Mouse (Mus musculus) stomach, embryonic 14.5 days (tissue): ENCODE results near the gene Ndufs6. TPM values are rescaled to one million over a fixed set of nuclear protein-coding genes. Genes with fewer than 3 reads are reported as not detected.

ENCODE experiments used
- ATAC-seq: fragments of 200-750 bp; cut with Nextera tagmentation; 2 replicates; pipeline ENCODE4 v1.8.0; 2017; ENCODE audit warnings: low read depth, moderate TSS enrichment; ENCODE audit not compliant: insufficient number of reproducible peaks, insufficient read depth, low FRiP score
- H3K27ac ChIP-seq: fragments of 300-500 bp; sonication (generic); 2 replicates; pipeline ENCODE4 v1.5.1; 2014; ENCODE audit warnings: mild to moderate bottlenecking, low read length, moderate library complexity, mixed read lengths
- H3K27me3 ChIP-seq: fragments of 300-500 bp; sonication (generic); 2 replicates; pipeline ENCODE4 v1.6.1; 2014; ENCODE audit warnings: low read length, control low read depth, mixed read lengths; ENCODE audit not compliant: control insufficient read depth, insufficient read depth
- H3K36me3 ChIP-seq: fragments of 300-500 bp; sonication (generic); 2 replicates; pipeline ENCODE4 v1.6.1; 2014; ENCODE audit warnings: mild to moderate bottlenecking, control low read depth, low read length, moderate library complexity, mixed read lengths; ENCODE audit not compliant: control insufficient read depth, insufficient read depth
- H3K4me1 ChIP-seq: fragments of 300-500 bp; sonication (generic); 2 replicates; pipeline ENCODE4 v1.6.1; 2014; ENCODE audit warnings: low read length, control low read depth, mixed read lengths; ENCODE audit not compliant: control insufficient read depth, insufficient read depth
- H3K4me2 ChIP-seq: fragments of 300-500 bp; sonication (generic); replicated peaks from 2 replicates; pipeline ENCODE4 v1.6.1; 2014; ENCODE audit warnings: low read depth, low read length, control low read depth
- H3K4me3 ChIP-seq: fragments of 300-500 bp; sonication (generic); 2 replicates; pipeline ENCODE4 v1.5.1; 2014; ENCODE audit warnings: low read depth, low read length, control low read depth
- H3K9ac ChIP-seq: fragments of 300-500 bp; sonication (generic); replicated peaks from 2 replicates; pipeline ENCODE4 v1.6.1; 2014; ENCODE audit warnings: low read depth, mild to moderate bottlenecking, control low read depth, low read length, moderate library complexity, mixed read lengths
- H3K9me3 ChIP-seq: fragments of 300-500 bp; sonication (generic); 2 replicates; pipeline ENCODE4 v1.6.1; 2016; ENCODE audit warnings: low read depth, low read length, control low read depth; ENCODE audit not compliant: control insufficient read depth
- WGBS: fragments of 180-500 bp; shearing (Covaris S2); extraction: QIAGEN DNeasy Blood & Tissue Kit; methylation state at CpG from one replicate; pipeline ENCODE4 v1.1.7; 2014; 5-methylcytosine and 5-hydroxymethylcytosine counted together
- polyA plus RNA-seq: library from polyadenylated mRNA; unstranded; fragments of >200 nt; fragmentation: Nextera tagmentation; extraction: Ambion mirVana; gene quantifications from 2 replicates; pipeline ENCODE4 v1.2.1, GENCODE M21; 2014

The Ndufs6 gene
- polyA plus RNA-seq, 1 experiment from 2014 or later = 364 TPM

GRCm38 (mm10) chr13:73347922-73348650 is 19.7 kb upstream of the Ndufs6 start:
- no peak for ATAC-seq
- Histone ChIP-seq H3K4me1 (no peaks in the 10 kb centered on the region), H3K27ac (no peak overlapping the region), H3K27me3 (no peaks in the 10 kb centered on the region), H3K4me2 (no peak overlapping the region), H3K4me3 (no peak overlapping the region), H3K9ac (no peak overlapping the region), H3K36me3 (no peaks in the 10 kb centered on the region), H3K9me3 (no peaks in the 10 kb centered on the region)
- 76% methylated on average over 7 of the region's 7 CpGs for WGBS

- H3K36me3 ChIP-seq = no peaks in the 10 kb centered on the region
- no peak overlapping the region for H3K4me2 ChIP-seq
- no peak overlapping the region for H3K9ac ChIP-seq
- no peaks in the 10 kb centered on the region for H3K4me1 ChIP-seq
- ATAC-seq = no peak
- H3K27me3 ChIP-seq = no peaks in the 10 kb centered on the region
- WGBS = 68% methylated on average over 3 of the region's 3 CpGs
- no peaks in the 10 kb centered on the region for H3K9me3 ChIP-seq
- no peak overlapping the region for H3K27ac ChIP-seq
- H3K4me3 ChIP-seq = no peak overlapping the region
Measured at GRCm38 (mm10) chr13:73347171-73347570, 18.8 kb upstream of the Ndufs6 start.

- WGBS = 70% methylated on average over 4 of the region's 4 CpGs
- no peak overlapping the region for H3K27ac ChIP-seq
- no peaks in the 10 kb centered on the region for H3K36me3 ChIP-seq
- H3K9ac ChIP-seq = no peak overlapping the region
- H3K27me3 ChIP-seq = no peaks in the 10 kb centered on the region
- no peak for ATAC-seq
- no peak overlapping the region for H3K4me3 ChIP-seq
- H3K4me1 ChIP-seq = no peaks in the 10 kb centered on the region
- H3K4me2 ChIP-seq = no peak overlapping the region
- H3K9me3 ChIP-seq = no peaks in the 10 kb centered on the region
Measured at GRCm38 (mm10) chr13:73346743-73347142, 18.4 kb upstream of the Ndufs6 start.

GRCm38 (mm10) chr13:73346131-73346530 is 17.8 kb upstream of the Ndufs6 start:
- Histone ChIP-seq H3K4me3 (no peak overlapping the region), H3K4me1 (no peaks in the 10 kb centered on the region), H3K36me3 (no peaks in the 10 kb centered on the region), H3K27ac (no peak overlapping the region), H3K27me3 (no peaks in the 10 kb centered on the region), H3K9ac (no peak overlapping the region), H3K9me3 (no peaks in the 10 kb centered on the region), H3K4me2 (no peak overlapping the region)
- ATAC-seq = no peak
- WGBS = 17% methylated on average over 2 of the region's 2 CpGs

- H3K27ac ChIP-seq = no peak overlapping the region
- 79% methylated on average over 9 of the region's 9 CpGs for WGBS
- H3K36me3 ChIP-seq = no peaks in the 10 kb centered on the region
- H3K9me3 ChIP-seq = no peaks in the 10 kb centered on the region
- H3K4me1 ChIP-seq = no peaks in the 10 kb centered on the region
- no peaks in the 10 kb centered on the region for H3K27me3 ChIP-seq
- no peak overlapping the region for H3K4me3 ChIP-seq
- ATAC-seq = no peak
- H3K9ac ChIP-seq = no peak overlapping the region
- H3K4me2 ChIP-seq = no peak overlapping the region
Measured at GRCm38 (mm10) chr13:73345102-73345890, 17.0 kb upstream of the Ndufs6 start.

- no peak for ATAC-seq
- Histone ChIP-seq H3K4me1 (peaks cover under 1% of the 10 kb centered on the region), H3K4me2 (no peak overlapping the region), H3K9me3 (no peaks in the 10 kb centered on the region), H3K27me3 (no peaks in the 10 kb centered on the region), H3K9ac (no peak overlapping the region), H3K27ac (no peak overlapping the region), H3K4me3 (no peak overlapping the region), H3K36me3 (no peaks in the 10 kb centered on the region)
- 43% methylated on average over 7 of the region's 7 CpGs for WGBS
Measured at GRCm38 (mm10) chr13:73336753-73337152, 8.4 kb upstream of the Ndufs6 start.

GRCm38 (mm10) chr13:73331736-73332135 is 3.4 kb upstream of the Ndufs6 start:
- H3K4me3 ChIP-seq = peak overlapping the region; percentile 86
- 42% methylated on average over 3 of the region's 3 CpGs for WGBS
- peak overlapping the region; percentile 84 for H3K4me2 ChIP-seq
- H3K27ac ChIP-seq = no peak overlapping the region
- no peaks in the 10 kb centered on the region for H3K27me3 ChIP-seq
- no peaks in the 10 kb centered on the region for H3K36me3 ChIP-seq
- ATAC-seq = no peak
- H3K9ac ChIP-seq = peak overlapping the region; percentile 95
- peaks cover 14% of the 10 kb centered on the region for H3K4me1 ChIP-seq
- H3K9me3 ChIP-seq = no peaks in the 10 kb centered on the region

GRCm38 (mm10) chr13:73330844-73331501 is 2.6 kb upstream of the Ndufs6 start:
- peak overlapping the region; percentile 95 for H3K9ac ChIP-seq
- peak overlapping the region; percentile 56; the same call in 1 of the 2 replicates for H3K27ac ChIP-seq
- ATAC-seq = peak; percentile 87
- H3K4me2 ChIP-seq = peak overlapping the region; percentile 84
- no peaks in the 10 kb centered on the region for H3K9me3 ChIP-seq
- peaks cover 4% of the 10 kb centered on the region for H3K36me3 ChIP-seq
- peak overlapping the region; percentile 86 for H3K4me3 ChIP-seq
- no peaks in the 10 kb centered on the region for H3K27me3 ChIP-seq
- under 1% methylated on average over 42 of the region's 42 CpGs for WGBS
- H3K4me1 ChIP-seq = peaks cover 14% of the 10 kb centered on the region
